Mouse (Mus musculus) left cerebral cortex, adult 18-20 months (tissue): ENCODE results near the gene Armc2. TPM values are rescaled to one million over a fixed set of nuclear protein-coding genes. Genes with fewer than 3 reads are reported as not detected.
A peak's percentile ranks its signal among the peaks of the same experiment; 100 is the strongest.

ENCODE experiments used
- DNase-seq, 2 experiments: peaks; one replicate each; pipeline ENCODE4 v3.0.0; 2021 to 2022; ENCODE audit warnings: low spot score in 2 of 2, mixed read lengths in 1 of 2
- long read RNA-seq, 2 experiments: library from polyadenylated mRNA; stranded (forward); transcript quantifications; one replicate each; pipeline ENCODE4 v2.0.0; 2021
- total RNA-seq, 2 experiments: library from RNA; stranded (reverse); gene quantifications; 2 replicates each; pipeline ENCODE4 v1.2.3; 2021

Armc2 gene
- 10 to 100 TPM; 12.2 to 16.9 TPM for total RNA-seq
- long read RNA-seq, experiment 1, partial matches to known transcripts: 0 of 2 reads
- long read RNA-seq, experiment 1, other reads (novel, unspliced or antisense): 2 of 2 reads
- long read RNA-seq, experiment 2, partial matches to known transcripts: 0 of 1 reads
- long read RNA-seq, experiment 2, other reads (novel, unspliced or antisense): 1 of 1 reads

GRCm38 (mm10) chr10:42018016-42018949, at the start of gene Armc2:
Armc2 (minus strand) TSS chr10:42018442.
- peak; percentile 75 to 82 for DNase-seq

- DNase-seq: no peak
Measured at GRCm38 (mm10) chr10:42064446-42064845, 46.2 kb upstream of the Armc2 start.

- DNase-seq: no peak
Measured at GRCm38 (mm10) chr10:42059522-42059921, 41.3 kb upstream of the Armc2 start.

GRCm38 (mm10) chr10:42057746-42058145, 39.5 kb upstream of the Armc2 start:
- DNase-seq: no peak

GRCm38 (mm10) chr10:42057231-42057601, 39.0 kb upstream of the Armc2 start:
- DNase-seq: no peak

GRCm38 (mm10) chr10:42056486-42057230, 38.4 kb upstream of the Armc2 start:
- no peak for DNase-seq

GRCm38 (mm10) chr10:42055224-42056165, 37.3 kb upstream of the Armc2 start:
- DNase-seq: no peak

GRCm38 (mm10) chr10:42051069-42051468, 32.8 kb upstream of the Armc2 start:
- no peak for DNase-seq

- DNase-seq: peak; percentile 41 to 52
Measured at GRCm38 (mm10) chr10:42048648-42049047, 30.4 kb upstream of the Armc2 start.

GRCm38 (mm10) chr10:42044574-42044973, 26.3 kb upstream of the Armc2 start:
- no peak for DNase-seq

GRCm38 (mm10) chr10:42043307-42043706, 25.1 kb upstream of the Armc2 start:
- DNase-seq: peak in 1 of 2 experiments; percentile 33

- DNase-seq: peak; percentile 38 to 63
Measured at GRCm38 (mm10) chr10:42042881-42043280, 24.6 kb upstream of the Armc2 start.

- DNase-seq: no peak
Measured at GRCm38 (mm10) chr10:42042087-42042486, 23.8 kb upstream of the Armc2 start.

GRCm38 (mm10) chr10:42038571-42038970, 20.3 kb upstream of the Armc2 start:
- no peak for DNase-seq

GRCm38 (mm10) chr10:42037301-42037870, 19.1 kb upstream of the Armc2 start:
- no peak for DNase-seq

- no peak for DNase-seq
Measured at GRCm38 (mm10) chr10:42036846-42037245, 18.6 kb upstream of the Armc2 start.

- no peak for DNase-seq
Measured at GRCm38 (mm10) chr10:42033571-42033970, 15.3 kb upstream of the Armc2 start.

GRCm38 (mm10) chr10:42031021-42031420, 12.8 kb upstream of the Armc2 start:
- DNase-seq: peak; percentile 68 to 74

GRCm38 (mm10) chr10:42029502-42029901, 11.3 kb upstream of the Armc2 start:
- peak in 1 of 2 experiments; percentile 23 for DNase-seq

GRCm38 (mm10) chr10:42027337-42027736, 9.1 kb upstream of the Armc2 start:
- no peak for DNase-seq
